Mouse (Mus musculus): ENCODE measurements around the gene Tspan17.

DNA sequence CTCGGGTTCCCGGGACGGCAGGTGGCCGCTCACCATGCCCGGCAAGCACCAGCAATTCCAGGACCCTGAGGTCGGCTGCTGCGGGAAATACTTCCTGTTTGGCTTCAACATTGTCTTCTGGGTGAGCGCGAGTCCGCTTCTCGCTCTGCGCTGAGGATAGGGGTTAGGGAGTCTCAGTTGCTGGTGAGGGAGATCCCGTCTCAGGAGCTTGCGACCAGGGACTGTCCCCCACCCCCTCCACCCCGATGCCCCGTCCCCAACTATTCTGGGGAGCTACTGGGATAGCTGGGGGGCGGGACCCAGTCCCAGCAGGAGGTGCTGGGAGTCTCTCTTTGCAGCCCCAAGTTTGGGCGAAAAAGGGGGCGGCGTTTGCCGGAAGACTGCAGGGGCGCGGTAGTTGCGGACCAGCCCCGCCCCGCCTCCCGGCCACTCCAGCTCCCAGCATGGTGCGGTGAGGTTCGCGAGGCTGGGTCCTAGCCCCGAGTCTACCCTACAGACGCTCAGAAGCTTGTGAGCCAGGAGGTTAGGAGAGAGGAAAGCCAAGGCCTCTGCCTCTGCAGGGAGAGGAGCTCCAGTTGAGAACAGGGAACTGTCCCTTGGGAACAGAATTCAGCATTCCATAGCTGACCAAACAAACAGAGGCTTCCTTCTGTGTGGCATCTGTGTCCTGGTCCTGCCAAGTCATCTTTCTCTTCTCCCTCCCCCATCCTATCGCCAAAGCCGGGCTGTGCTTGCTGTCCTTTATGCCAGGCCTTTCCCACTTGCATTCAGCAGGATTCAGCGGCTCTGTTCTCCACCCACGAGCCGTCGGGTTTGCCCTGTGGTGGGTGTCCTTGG is 602 bp downstream of the Tspan17 start:
- TF ChIP-seq CTCF (IDR thresholded peaks at IDR 0.05; ENCODE audit: low read depth) (no peak), EP300 (IDR thresholded peaks at IDR 0.05; ENCODE audit: low read depth) (no peak)
